Mouse (Mus musculus): ENCODE data around the gene Ptprq. TPM values are rescaled to one million over a fixed set of nuclear protein-coding genes. Genes with fewer than 3 reads are reported as not detected.

Gene Ptprq
- polyA plus RNA-seq, 1 experiment from 2014 or later = 0.04 TPM

DNA sequence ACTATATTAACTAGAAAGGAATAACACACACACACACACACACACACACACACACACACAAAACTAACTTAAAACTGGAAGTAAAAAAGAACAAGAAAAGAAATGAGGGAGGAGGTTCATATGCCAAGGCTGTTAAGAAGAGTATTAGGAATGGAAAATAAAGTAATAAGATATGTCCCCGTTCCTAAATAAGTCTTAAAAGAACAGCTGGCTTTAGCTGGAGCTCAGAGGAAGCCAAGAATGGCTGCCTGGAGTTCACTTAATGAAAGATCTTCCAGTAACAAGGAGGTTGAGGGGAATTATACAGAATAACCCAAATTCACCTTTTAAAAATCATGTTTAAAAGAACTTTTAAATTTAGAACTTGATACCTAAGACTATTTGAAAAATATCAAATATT lies 93.2 kb downstream of the Ptprq start:
- WGBS = 35% methylated on average over 1 of the region's 1 CpGs
- Histone ChIP-seq H3K4me2 (no peak overlapping the region), H3K27ac (no peak overlapping the region), H3K27me3 (replicated peaks) (no peaks in the 10 kb centered on the region), H3K4me3 (replicated peaks) (no peak overlapping the region), H3K9me3 (no peaks in the 10 kb centered on the region), H3K9ac (no peak overlapping the region), H3K4me1 (no peaks in the 10 kb centered on the region), H3K36me3 (no peaks in the 10 kb centered on the region)
- ATAC-seq (ENCODE audit: insufficient read depth, low FRiP score, low read depth) = no peak

GRCm38 (mm10) chr10:107624211-107624610 lies 95.6 kb downstream of the Ptprq start:
- ATAC-seq (ENCODE audit: insufficient read depth, low FRiP score, low read depth) = no peak
- Histone ChIP-seq H3K27ac (no peak overlapping the region), H3K4me1 (no peaks in the 10 kb centered on the region), H3K4me3 (replicated peaks) (no peak overlapping the region), H3K36me3 (no peaks in the 10 kb centered on the region), H3K27me3 (replicated peaks) (no peaks in the 10 kb centered on the region), H3K9ac (no peak overlapping the region), H3K9me3 (no peaks in the 10 kb centered on the region), H3K4me2 (no peak overlapping the region)
- WGBS = 76% methylated on average over 4 of the region's 4 CpGs

DNA sequence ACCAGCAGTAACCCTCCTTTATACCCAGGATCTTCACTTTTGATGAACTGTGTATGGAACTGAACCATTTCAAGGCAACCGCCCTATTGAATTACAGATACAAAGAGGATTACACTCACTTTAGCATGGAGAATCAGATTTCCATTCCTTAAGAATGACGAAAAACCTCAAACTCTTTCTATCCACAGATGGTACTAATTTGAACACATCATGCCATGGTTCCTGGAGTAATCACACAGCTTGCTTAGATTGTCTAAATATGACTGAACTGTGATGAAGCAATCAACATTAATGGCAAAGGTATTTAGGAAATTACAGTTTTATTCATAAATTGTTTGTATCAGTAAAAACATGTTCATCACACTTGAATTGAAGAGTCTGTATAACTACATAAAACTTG lies 104.4 kb downstream of the Ptprq start:
- ATAC-seq (ENCODE audit: insufficient read depth, low FRiP score, low read depth) = no peak
- Histone ChIP-seq H3K36me3 (no peaks in the 10 kb centered on the region), H3K4me1 (no peaks in the 10 kb centered on the region), H3K27ac (no peak overlapping the region), H3K9me3 (no peaks in the 10 kb centered on the region), H3K4me2 (no peak overlapping the region), H3K9ac (no peak overlapping the region), H3K27me3 (replicated peaks) (no peaks in the 10 kb centered on the region), H3K4me3 (replicated peaks) (no peak overlapping the region)
- WGBS = 87% methylated on average over 2 of the region's 2 CpGs

DNA sequence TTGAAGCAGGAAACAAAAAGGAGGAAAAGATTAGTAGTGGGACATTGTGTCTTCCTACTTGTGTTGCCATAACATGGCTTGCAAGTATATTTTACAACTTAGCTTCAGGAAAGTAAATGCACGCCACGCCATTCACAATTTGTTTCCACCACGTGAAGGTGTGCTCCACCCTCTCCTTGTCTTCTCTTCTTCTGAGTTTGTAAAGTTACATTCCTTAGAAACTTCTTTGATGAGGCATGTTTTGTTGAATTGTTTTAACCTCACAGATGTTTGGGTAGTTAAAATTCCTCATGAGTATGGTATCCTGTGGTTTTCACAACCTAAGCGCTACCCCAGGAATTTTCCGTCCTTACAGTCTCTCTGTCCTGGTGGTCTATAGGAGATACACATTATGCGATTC lies 118.5 kb downstream of the Ptprq start:
- Histone ChIP-seq H3K4me2 (no peak overlapping the region), H3K36me3 (no peaks in the 10 kb centered on the region), H3K27me3 (replicated peaks) (no peaks in the 10 kb centered on the region), H3K9me3 (no peaks in the 10 kb centered on the region), H3K9ac (no peak overlapping the region), H3K27ac (no peak overlapping the region), H3K4me1 (no peaks in the 10 kb centered on the region), H3K4me3 (replicated peaks) (no peak overlapping the region)
- ATAC-seq (ENCODE audit: insufficient read depth, low FRiP score, low read depth) = no peak
- WGBS = 85% methylated on average over 6 of the region's 6 CpGs

DNA sequence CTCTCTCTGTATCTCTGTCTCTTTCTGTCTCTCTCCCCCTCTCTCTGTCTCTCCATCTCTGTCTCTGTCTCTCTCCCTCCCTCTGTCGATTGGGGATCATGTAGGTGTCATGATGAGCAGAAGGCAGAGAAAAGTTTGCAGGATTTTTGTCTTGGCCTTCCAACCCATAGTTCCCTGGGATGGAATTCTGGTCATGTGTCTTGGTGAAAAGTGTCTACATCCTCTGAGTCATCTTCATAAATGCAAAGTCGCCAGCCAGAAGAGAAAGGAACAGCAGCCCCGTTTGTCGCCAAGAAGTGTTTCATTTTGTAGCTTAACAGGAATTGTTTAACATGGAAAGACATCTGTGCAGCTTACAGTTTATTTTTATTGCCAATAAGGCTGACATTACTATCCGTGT lies 136.5 kb downstream of the Ptprq start:
- Histone ChIP-seq H3K9ac (no peak overlapping the region), H3K9me3 (no peaks in the 10 kb centered on the region)
- 62% methylated on average over 5 of the region's 5 CpGs for WGBS

GRCm38 (mm10) chr10:107569044-107569443 lies 150.8 kb downstream of the Ptprq start:
- ATAC-seq (ENCODE audit: insufficient read depth, low FRiP score, low read depth) = no peak
- Histone ChIP-seq H3K9ac (no peak overlapping the region), H3K36me3 (no peaks in the 10 kb centered on the region), H3K27me3 (replicated peaks) (no peaks in the 10 kb centered on the region), H3K4me2 (no peak overlapping the region), H3K9me3 (no peaks in the 10 kb centered on the region), H3K4me3 (replicated peaks) (no peak overlapping the region), H3K27ac (no peak overlapping the region), H3K4me1 (no peaks in the 10 kb centered on the region)
- WGBS = 54% methylated on average over 3 of the region's 3 CpGs

More for the DNA sequence above, 136.5 kb downstream of the Ptprq start:
- no peak overlapping the region for H3K4me2 ChIP-seq
- H3K4me3 ChIP-seq (replicated peaks) = no peak overlapping the region
- H3K27ac ChIP-seq = no peak overlapping the region
- no peaks in the 10 kb centered on the region for H3K36me3 ChIP-seq
- no peaks in the 10 kb centered on the region for H3K4me1 ChIP-seq
- no peaks in the 10 kb centered on the region for H3K27me3 ChIP-seq (replicated peaks)
- no peak for ATAC-seq (ENCODE audit: insufficient read depth, low FRiP score, low read depth)

DNA sequence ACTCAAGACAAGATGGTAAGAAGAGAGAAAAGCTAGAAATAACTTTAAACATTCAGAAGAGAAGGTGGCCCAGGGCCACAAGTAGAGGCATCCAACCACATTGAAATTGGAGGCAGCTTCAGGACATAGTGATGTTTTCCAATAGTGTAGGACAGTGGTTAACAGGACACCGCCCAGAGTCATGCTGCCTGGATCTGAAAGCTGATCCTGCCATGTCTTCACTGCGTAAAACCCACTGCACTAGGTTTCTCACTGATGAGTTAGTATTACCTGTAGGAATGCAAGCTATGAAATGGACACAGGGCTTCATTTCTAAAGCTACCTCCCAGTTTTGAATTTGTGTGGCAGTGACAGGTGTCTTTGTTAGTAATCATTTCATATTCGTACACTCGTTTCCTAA lies 151.6 kb downstream of the Ptprq start:
- no peak for ATAC-seq (ENCODE audit: insufficient read depth, low FRiP score, low read depth)
- H3K4me1 ChIP-seq = no peaks in the 10 kb centered on the region
- H3K4me3 ChIP-seq (replicated peaks) = no peak overlapping the region
- no peak overlapping the region for H3K4me2 ChIP-seq
- no peak overlapping the region for H3K9ac ChIP-seq
- no peak overlapping the region for H3K27ac ChIP-seq
- no peaks in the 10 kb centered on the region for H3K9me3 ChIP-seq
- WGBS = 88% methylated on average over 4 of the region's 4 CpGs
- no peaks in the 10 kb centered on the region for H3K27me3 ChIP-seq (replicated peaks)
- no peaks in the 10 kb centered on the region for H3K36me3 ChIP-seq

- no peak for ATAC-seq (ENCODE audit: insufficient read depth, low FRiP score, low read depth)
- no peak overlapping the region for H3K27ac ChIP-seq
- no peaks in the 10 kb centered on the region for H3K27me3 ChIP-seq (replicated peaks)
- H3K9ac ChIP-seq = no peak overlapping the region
- H3K4me2 ChIP-seq = peak overlapping the region; percentile 23; the same call in 1 of the 2 replicates
- no peak overlapping the region for H3K4me3 ChIP-seq (replicated peaks)
- H3K36me3 ChIP-seq = no peaks in the 10 kb centered on the region
- no peaks in the 10 kb centered on the region for H3K9me3 ChIP-seq
- 20% methylated on average over 13 of the region's 13 CpGs for WGBS
- H3K4me1 ChIP-seq = no peaks in the 10 kb centered on the region
Measured at GRCm38 (mm10) chr10:107562875-107563274, 157.0 kb downstream of the Ptprq start.

DNA sequence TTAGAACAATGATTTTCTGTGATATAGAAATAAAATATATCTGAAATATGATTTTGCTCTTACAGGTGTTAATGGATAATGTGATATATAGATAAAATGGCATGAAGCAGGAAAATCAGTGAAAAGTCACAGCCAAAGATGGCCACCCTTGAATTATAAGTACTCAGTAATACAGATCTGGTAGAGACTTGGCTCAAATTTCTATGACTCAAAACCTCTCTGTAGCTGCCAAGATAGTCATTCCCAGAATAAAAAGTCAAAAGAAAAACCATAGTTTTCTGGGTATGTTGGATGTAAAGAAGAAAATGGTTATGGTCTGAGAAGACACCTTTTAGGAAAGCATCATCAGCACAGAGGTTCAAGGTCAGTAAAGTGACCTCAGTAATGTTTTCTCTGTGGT lies 159.0 kb downstream of the Ptprq start:
- no peak overlapping the region for H3K4me2 ChIP-seq
- H3K27ac ChIP-seq = no peak overlapping the region
- no peaks in the 10 kb centered on the region for H3K9me3 ChIP-seq
- no peaks in the 10 kb centered on the region for H3K36me3 ChIP-seq
- ATAC-seq (ENCODE audit: insufficient read depth, low FRiP score, low read depth) = no peak
- H3K27me3 ChIP-seq (replicated peaks) = no peaks in the 10 kb centered on the region
- H3K9ac ChIP-seq = no peak overlapping the region
- no peak overlapping the region for H3K4me3 ChIP-seq (replicated peaks)
- H3K4me1 ChIP-seq = no peaks in the 10 kb centered on the region

- Histone ChIP-seq H3K9me3 (no peaks in the 10 kb centered on the region), H3K9ac (no peak overlapping the region), H3K4me1 (no peaks in the 10 kb centered on the region), H3K4me3 (replicated peaks) (no peak overlapping the region), H3K36me3 (no peaks in the 10 kb centered on the region), H3K27me3 (replicated peaks) (no peaks in the 10 kb centered on the region), H3K4me2 (no peak overlapping the region), H3K27ac (no peak overlapping the region)
- no peak for ATAC-seq (ENCODE audit: insufficient read depth, low FRiP score, low read depth)
- WGBS = 15% methylated on average over 1 of the region's 1 CpGs
Measured at GRCm38 (mm10) chr10:107543026-107543425, 176.8 kb downstream of the Ptprq start.

GRCm38 (mm10) chr10:107528758-107529157 lies 191.1 kb downstream of the Ptprq start:
- ATAC-seq (ENCODE audit: insufficient read depth, low FRiP score, low read depth) = no peak
- H3K27ac ChIP-seq = no peak overlapping the region
- H3K36me3 ChIP-seq = no peaks in the 10 kb centered on the region
- no peaks in the 10 kb centered on the region for H3K27me3 ChIP-seq (replicated peaks)
- H3K9ac ChIP-seq = no peak overlapping the region
- WGBS = 84% methylated on average over 1 of the region's 1 CpGs
- no peak overlapping the region for H3K4me2 ChIP-seq
- no peaks in the 10 kb centered on the region for H3K9me3 ChIP-seq
- H3K4me1 ChIP-seq = no peaks in the 10 kb centered on the region
- no peak overlapping the region for H3K4me3 ChIP-seq (replicated peaks)

- no peaks in the 10 kb centered on the region for H3K36me3 ChIP-seq
- no peak overlapping the region for H3K27ac ChIP-seq
- H3K27me3 ChIP-seq (replicated peaks) = no peaks in the 10 kb centered on the region
- no peak overlapping the region for H3K4me3 ChIP-seq (replicated peaks)
- no peaks in the 10 kb centered on the region for H3K4me1 ChIP-seq
- ATAC-seq (ENCODE audit: insufficient read depth, low FRiP score, low read depth) = no peak
- 61% methylated on average over 5 of the region's 5 CpGs for WGBS
- H3K4me2 ChIP-seq = no peak overlapping the region
- no peak overlapping the region for H3K9ac ChIP-seq
- no peaks in the 10 kb centered on the region for H3K9me3 ChIP-seq
Measured at GRCm38 (mm10) chr10:107519216-107519615, 200.6 kb downstream of the Ptprq start.

GRCm38 (mm10) chr10:107516641-107517040 lies 203.2 kb downstream of the Ptprq start:
- Histone ChIP-seq H3K27ac (no peak overlapping the region), H3K36me3 (no peaks in the 10 kb centered on the region), H3K4me3 (replicated peaks) (no peak overlapping the region), H3K9me3 (no peaks in the 10 kb centered on the region), H3K27me3 (replicated peaks) (no peaks in the 10 kb centered on the region), H3K4me2 (no peak overlapping the region), H3K4me1 (no peaks in the 10 kb centered on the region), H3K9ac (no peak overlapping the region)
- ATAC-seq (ENCODE audit: insufficient read depth, low FRiP score, low read depth) = no peak
- 61% methylated on average over 7 of the region's 7 CpGs for WGBS

Measured in stomach, embryonic 15.5 days (tissue).